Mouse (Mus musculus): ENCODE measurements around the gene Sorl1. TPM values are rescaled to one million over a fixed set of nuclear protein-coding genes. Genes with fewer than 3 reads are reported as not detected.
A peak's percentile ranks its signal among the peaks of the same experiment; 100 is the strongest.

The Sorl1 gene
- polyA plus RNA-seq, 1 experiment, result 69.7 TPM

DNA sequence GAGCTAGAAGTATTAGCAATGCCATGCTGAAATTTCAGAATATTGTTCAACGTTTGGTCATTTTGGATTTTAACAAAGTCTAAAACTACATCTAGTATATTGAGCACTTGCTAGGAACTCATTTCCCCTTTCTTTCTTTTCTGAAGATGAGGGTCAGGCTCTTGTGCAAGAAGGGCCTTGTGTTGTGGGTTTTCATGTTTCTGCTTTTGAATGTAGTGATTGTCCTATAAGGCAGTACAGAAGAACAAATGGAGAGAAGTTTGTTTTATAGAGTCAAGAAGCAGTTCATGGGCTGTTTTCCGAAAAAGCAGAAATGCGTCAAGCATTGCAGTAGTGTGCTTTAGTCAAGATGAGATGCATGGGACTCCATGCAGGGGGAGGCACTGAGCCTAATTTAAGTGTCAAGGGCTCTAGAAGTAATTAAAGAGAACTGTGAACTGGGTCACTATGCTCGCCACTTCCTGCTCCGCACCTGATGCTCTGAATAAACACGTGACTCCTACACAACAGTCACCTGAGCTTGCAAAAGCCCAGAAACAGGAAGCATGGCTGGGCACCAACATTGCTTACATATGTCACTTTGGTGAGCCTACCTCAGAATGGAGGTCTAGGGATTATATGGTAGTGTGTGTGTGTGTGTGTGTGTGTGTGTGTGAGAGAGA, 17.6 kb upstream of the Sorl1 start:
- no peak overlapping the region for H3K4me3 ChIP-seq (ENCODE audit: extremely low read depth, insufficient read depth, insufficient read length)
- H3K4me1 ChIP-seq (ENCODE audit: control insufficient read depth, insufficient read depth, insufficient read length), result peaks cover 14% of the 10 kb centered on the region
- no peaks in the 10 kb centered on the region for H3K27me3 ChIP-seq (ENCODE audit: control insufficient read depth, insufficient read depth, low read length)
- H3K27ac ChIP-seq (ENCODE audit: insufficient read depth, low read length), result peak overlapping the region; percentile 80
- peak; percentile 68 to 92 for DNase-seq (ENCODE audit: low read depth in 1 of 2, low spot score in 2 of 2)
- H3K36me3 ChIP-seq (ENCODE audit: control insufficient read depth, insufficient read depth, low read length), result no peaks in the 10 kb centered on the region
- 35% methylated on average over 6 of the region's 6 CpGs for WGBS
- peak; percentile 17; the same call in 1 of the 2 replicates for TF ChIP-seq CTCF (IDR thresholded peaks at IDR 0.05; ENCODE audit: extremely low read depth, insufficient read depth, insufficient read length, insufficient replicate concordance)
- peak; percentile 14; the same call in 1 of the 2 replicates for TF ChIP-seq POLR2A (IDR thresholded peaks at IDR 0.05; ENCODE audit: low read depth, low read length)

DNA sequence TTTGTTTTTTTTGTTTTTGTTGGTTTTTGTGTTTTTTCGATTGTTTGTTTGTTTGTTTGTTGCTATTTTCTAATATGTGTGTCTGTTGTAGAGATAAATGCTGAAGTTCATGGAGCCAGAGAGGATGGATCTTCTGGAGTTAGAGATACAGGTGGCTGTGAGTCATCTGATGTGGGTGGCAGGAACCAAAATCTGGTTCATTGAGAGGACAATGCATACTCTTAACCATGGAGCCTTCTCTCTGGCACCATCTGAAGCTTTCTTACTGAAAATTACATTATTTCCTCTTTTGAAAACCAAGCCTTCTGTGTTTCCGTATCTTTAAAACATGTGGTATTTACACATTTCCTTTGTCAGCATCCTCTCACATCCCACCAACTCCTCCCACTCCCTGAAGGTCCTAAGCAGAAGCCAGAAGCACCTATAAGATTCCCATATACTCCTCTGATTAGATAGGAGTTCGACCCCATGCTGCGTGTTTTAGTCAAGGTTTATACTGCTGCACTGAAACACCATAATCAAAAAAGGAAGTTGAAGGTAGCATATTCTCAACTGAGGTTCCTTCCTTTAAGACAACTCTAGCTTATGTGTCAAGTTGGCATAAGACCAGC, 14.3 kb upstream of the Sorl1 start:
- TF ChIP-seq POLR2A (IDR thresholded peaks at IDR 0.05; ENCODE audit: low read depth, low read length) (no peak), CTCF (IDR thresholded peaks at IDR 0.05; ENCODE audit: extremely low read depth, insufficient read depth, insufficient read length, insufficient replicate concordance) (no peak)
- Histone ChIP-seq H3K27me3 (ENCODE audit: control insufficient read depth, insufficient read depth, low read length) (no peaks in the 10 kb centered on the region), H3K4me1 (ENCODE audit: control insufficient read depth, insufficient read depth, insufficient read length) (peaks cover 10% of the 10 kb centered on the region; the same call in 1 of the 2 replicates), H3K4me3 (ENCODE audit: extremely low read depth, insufficient read depth, insufficient read length) (no peak overlapping the region), H3K27ac (ENCODE audit: insufficient read depth, low read length) (peak overlapping the region; percentile 90), H3K36me3 (ENCODE audit: control insufficient read depth, insufficient read depth, low read length) (no peaks in the 10 kb centered on the region)
- WGBS, result 34% methylated on average over 4 of the region's 4 CpGs
- DNase-seq (ENCODE audit: low read depth in 1 of 2, low spot score in 2 of 2), result peak in 1 of 2 experiments; percentile 22

DNA sequence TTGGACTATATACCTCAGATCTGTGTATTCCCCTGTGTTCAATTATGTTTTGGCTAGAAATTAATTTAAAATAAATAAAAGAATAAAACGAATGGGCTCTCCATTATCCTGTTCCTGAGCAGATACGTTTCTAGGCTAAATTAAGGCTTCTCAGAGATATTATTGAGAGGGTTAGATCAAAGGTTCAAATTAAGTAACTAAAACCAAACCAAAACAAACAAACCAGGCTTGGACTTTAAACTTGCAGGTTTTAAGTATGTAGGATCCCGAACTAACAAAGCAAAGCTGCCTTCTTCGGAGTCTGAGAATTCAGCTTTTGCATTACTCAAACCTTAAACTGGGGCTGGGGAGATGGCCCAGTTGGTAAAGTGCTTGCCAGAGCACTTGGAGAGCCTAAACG, 13.5 kb upstream of the Sorl1 start:
- Histone ChIP-seq H3K4me1 (ENCODE audit: control insufficient read depth, insufficient read depth, insufficient read length) (peaks cover 7% of the 10 kb centered on the region; the same call in 1 of the 2 replicates), H3K36me3 (ENCODE audit: control insufficient read depth, insufficient read depth, low read length) (no peaks in the 10 kb centered on the region), H3K27ac (ENCODE audit: insufficient read depth, low read length) (peak overlapping the region; percentile 56), H3K27me3 (ENCODE audit: control insufficient read depth, insufficient read depth, low read length) (no peaks in the 10 kb centered on the region), H3K4me3 (ENCODE audit: extremely low read depth, insufficient read depth, insufficient read length) (no peak overlapping the region)
- WGBS, result 89% methylated on average over 5 of the region's 5 CpGs
- TF ChIP-seq CTCF (IDR thresholded peaks at IDR 0.05; ENCODE audit: extremely low read depth, insufficient read depth, insufficient read length, insufficient replicate concordance), result no peak
- no peak for TF ChIP-seq POLR2A (IDR thresholded peaks at IDR 0.05; ENCODE audit: low read depth, low read length)
- no peak for DNase-seq (ENCODE audit: low read depth in 1 of 2, low spot score in 2 of 2)

DNA sequence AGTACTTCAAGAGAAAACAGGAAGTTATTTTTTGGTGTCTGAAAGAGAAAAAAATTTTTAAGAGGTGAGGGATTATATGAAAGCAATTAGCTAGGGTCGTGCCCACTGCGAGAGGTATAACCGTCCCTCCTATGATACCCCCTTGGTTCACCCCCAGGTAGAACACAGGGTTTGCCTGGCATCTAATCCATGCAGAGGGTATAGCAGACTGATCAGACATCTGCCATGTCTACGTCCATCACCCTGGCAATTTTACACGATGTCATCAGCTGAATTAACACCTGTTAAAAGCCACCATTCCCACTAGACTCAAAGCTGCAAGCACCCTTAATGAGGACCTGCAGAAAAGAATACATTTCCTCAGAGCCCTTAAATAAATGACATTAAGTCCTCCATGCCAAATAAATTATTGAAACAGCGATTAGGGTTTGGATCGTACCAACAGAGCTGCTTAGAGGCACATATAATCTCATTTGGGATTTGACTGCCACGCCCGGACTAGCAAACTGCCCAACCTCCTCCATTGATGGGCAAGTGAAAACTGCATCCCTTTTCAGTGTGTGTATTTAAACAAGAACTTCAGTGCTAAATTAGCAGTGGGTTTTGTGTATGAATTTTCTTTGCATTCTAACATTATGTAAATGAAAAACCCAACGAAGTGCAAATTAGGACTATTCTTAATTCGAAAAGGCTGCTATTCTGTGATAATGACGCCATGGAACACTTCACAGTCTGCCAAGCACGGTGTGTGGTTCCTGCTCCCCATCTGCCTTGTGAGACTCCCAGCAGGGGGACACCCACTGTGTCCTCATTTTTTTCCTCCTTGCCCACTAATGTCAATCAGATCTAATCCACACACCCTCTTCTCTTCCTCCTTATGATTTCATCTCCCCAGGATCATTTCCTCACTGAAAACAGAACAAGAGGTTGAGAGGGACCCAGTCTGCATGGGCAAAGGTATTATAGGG, 7.0 kb upstream of the Sorl1 start:
- Histone ChIP-seq H3K4me3 (ENCODE audit: extremely low read depth, insufficient read depth, insufficient read length) (no peak overlapping the region), H3K36me3 (ENCODE audit: control insufficient read depth, insufficient read depth, low read length) (no peaks in the 10 kb centered on the region), H3K27me3 (ENCODE audit: control insufficient read depth, insufficient read depth, low read length) (no peaks in the 10 kb centered on the region), H3K4me1 (ENCODE audit: control insufficient read depth, insufficient read depth, insufficient read length) (peaks cover 22% of the 10 kb centered on the region), H3K27ac (ENCODE audit: insufficient read depth, low read length) (peak overlapping the region; percentile 68)
- WGBS, result 67% methylated on average over 13 of the region's 13 CpGs
- peak; percentile 63 to 70 for DNase-seq (ENCODE audit: low read depth in 1 of 2, low spot score in 2 of 2)
- TF ChIP-seq POLR2A (IDR thresholded peaks at IDR 0.05; ENCODE audit: low read depth, low read length) (no peak), CTCF (IDR thresholded peaks at IDR 0.05; ENCODE audit: extremely low read depth, insufficient read depth, insufficient read length, insufficient replicate concordance) (no peak)

DNA sequence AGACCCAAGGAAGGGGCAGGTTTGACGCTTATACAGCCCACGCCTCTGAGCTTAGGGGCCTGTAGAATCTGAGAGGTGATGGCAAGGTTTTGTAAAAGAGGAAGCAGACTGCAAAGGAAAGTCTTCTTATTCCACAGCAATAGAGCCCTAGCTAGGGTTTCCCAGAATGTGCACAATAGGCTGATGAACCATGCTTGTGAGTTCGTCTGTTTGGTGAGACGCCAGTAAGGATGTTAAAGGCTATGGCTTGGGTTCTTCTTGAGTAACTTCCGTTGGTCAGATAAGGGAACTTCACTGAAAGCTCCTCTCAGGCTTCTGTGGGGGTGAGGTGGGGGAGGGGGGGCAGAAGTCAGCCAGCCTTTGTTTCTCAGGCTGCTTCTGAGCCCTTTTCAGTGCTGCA, 3.9 kb upstream of the Sorl1 start:
- Histone ChIP-seq H3K4me1 (ENCODE audit: control insufficient read depth, insufficient read depth, insufficient read length) (peaks cover 31% of the 10 kb centered on the region), H3K4me3 (ENCODE audit: extremely low read depth, insufficient read depth, insufficient read length) (no peak overlapping the region)
- WGBS, result 33% methylated on average over 5 of the region's 5 CpGs

DNA sequence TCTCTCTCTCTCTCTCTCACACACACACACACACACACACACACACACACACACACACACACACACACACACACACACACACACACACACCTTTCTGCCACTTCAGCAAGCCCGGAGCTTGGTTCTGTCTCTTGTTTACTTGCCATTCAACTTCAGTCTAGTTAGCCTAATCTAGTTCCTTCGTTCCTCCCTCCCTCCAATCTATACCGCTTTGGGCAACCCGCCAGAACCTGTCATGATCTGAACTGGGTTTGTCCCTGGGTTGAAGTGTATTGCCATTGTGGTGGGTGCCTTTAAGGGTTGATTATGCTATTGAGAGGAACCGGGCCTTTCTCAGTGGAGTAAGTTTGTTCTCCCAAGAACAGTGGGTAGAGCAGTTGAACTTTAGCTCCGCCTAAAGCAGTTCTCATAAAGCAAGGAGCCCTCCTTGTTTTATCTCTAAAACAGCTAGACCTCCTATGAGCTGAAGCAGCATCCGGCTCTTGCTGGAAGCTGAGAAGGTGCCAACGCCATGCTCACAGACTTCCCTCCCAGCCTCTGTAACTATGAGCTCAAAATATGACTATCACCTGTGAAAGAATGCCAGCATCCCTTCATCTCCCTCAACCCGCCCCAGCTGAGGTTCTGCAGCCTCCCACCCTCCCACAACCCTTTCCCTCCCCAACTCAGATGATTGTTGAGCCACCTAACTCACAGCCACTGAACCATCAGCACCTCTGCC, 1.3 kb upstream of the Sorl1 start:
- no peaks in the 10 kb centered on the region for H3K27me3 ChIP-seq (ENCODE audit: control insufficient read depth, insufficient read depth, low read length)
- 86% methylated on average over 9 of the region's 9 CpGs for WGBS
- H3K4me3 ChIP-seq (ENCODE audit: extremely low read depth, insufficient read depth, insufficient read length), result no peak overlapping the region
- no peak for DNase-seq (ENCODE audit: low read depth in 1 of 2, low spot score in 2 of 2)
- H3K27ac ChIP-seq (ENCODE audit: insufficient read depth, low read length), result no peak overlapping the region
- H3K36me3 ChIP-seq (ENCODE audit: control insufficient read depth, insufficient read depth, low read length), result no peaks in the 10 kb centered on the region
- H3K4me1 ChIP-seq (ENCODE audit: control insufficient read depth, insufficient read depth, insufficient read length), result peaks cover 37% of the 10 kb centered on the region; the same call in 1 of the 2 replicates
- TF ChIP-seq CTCF (IDR thresholded peaks at IDR 0.05; ENCODE audit: extremely low read depth, insufficient read depth, insufficient read length, insufficient replicate concordance) (no peak), POLR2A (IDR thresholded peaks at IDR 0.05; ENCODE audit: low read depth, low read length) (no peak)

More for the DNA sequence above, 3.9 kb upstream of the Sorl1 start:
- Histone ChIP-seq H3K36me3 (ENCODE audit: control insufficient read depth, insufficient read depth, low read length) (no peaks in the 10 kb centered on the region), H3K27ac (ENCODE audit: insufficient read depth, low read length) (peak overlapping the region; percentile 68), H3K27me3 (ENCODE audit: control insufficient read depth, insufficient read depth, low read length) (no peaks in the 10 kb centered on the region)
- DNase-seq (ENCODE audit: low read depth in 1 of 2, low spot score in 2 of 2), result no peak
- TF ChIP-seq CTCF (IDR thresholded peaks at IDR 0.05; ENCODE audit: extremely low read depth, insufficient read depth, insufficient read length, insufficient replicate concordance) (no peak), POLR2A (IDR thresholded peaks at IDR 0.05; ENCODE audit: low read depth, low read length) (no peak)

Measured in spleen, adult 2 months (tissue).